Mouse (Mus musculus): ENCODE measurements around the gene Chrdl1. TPM values are rescaled to one million over a fixed set of nuclear protein-coding genes. Genes with fewer than 3 reads are reported as not detected.

The Chrdl1 gene
- total RNA-seq (2014; fragmentation: Nextera tagmentation) (not detected in 2 replicates), total RNA-seq (2017) (0.05 TPM in 1 of 2 replicates, not detected in the other), polyA plus RNA-seq (2012) (not detected in 2 replicates)

DNA sequence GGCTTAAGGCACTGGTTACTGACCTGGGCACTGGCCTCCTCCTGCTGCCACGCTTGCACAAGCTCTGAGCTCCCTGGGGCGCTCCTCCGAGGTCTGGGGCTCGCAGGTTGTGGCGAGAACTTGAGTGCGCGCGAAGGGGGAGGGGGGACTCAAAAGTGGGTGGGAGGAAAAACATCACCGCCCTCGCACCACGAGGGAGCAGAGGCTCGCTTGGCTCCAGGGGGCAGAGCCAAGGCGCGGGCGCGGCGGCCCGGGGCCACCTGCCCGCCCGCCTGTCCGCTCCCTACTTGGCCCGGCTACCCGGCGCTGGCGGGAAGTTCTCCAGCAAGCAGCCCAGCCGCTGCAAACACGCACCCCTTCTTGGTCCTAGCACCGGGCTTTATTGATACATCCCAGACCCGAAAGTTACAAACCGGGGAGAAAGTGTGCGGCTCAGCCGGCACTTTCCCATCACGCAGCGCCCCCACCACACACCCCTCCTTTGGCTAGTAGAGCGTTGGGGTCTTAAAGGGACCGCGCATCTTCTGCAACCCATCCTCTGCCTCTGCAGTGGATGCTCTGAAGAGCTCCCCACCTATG lies at the start of gene Chrdl1:
TSS of gene Chrdl1 (minus strand) at position 472 of the 579 bp plus-strand sequence.
- Histone ChIP-seq H3K27me3 (ENCODE audit: insufficient read depth, low read length) (peaks cover 3% of the 10 kb centered on the region; the same call in 1 of the 2 replicates), H3K9me3 (replicated peaks) (no peaks in the 10 kb centered on the region), H3K4me3 (ENCODE audit: low read depth, low read length) (no peak within 1 kb of the TSS), H3K4me1 (ENCODE audit: insufficient read depth, low read depth, low read length) (no peaks in the 10 kb centered on the region), H3K36me3 (replicated peaks) (no peaks in the 10 kb centered on the region)
- TF ChIP-seq GATA2 (IDR thresholded peaks at IDR 0.05; ENCODE audit: borderline replicate concordance, low read depth, low read length) (no peak), TAL1 (conservative IDR thresholded peaks at IDR 0.05; ENCODE audit: low read depth, low read length) (no peak), POLR2AphosphoS5 (IDR thresholded peaks at IDR 0.05; ENCODE audit: insufficient replicate concordance, low read depth, low read length) (no peak), CTCF (IDR thresholded peaks at IDR 0.05; ENCODE audit: low read depth, low read length) (no peak)
- ATAC-seq (ENCODE audit: extremely low read depth, insufficient number of reproducible peaks, low FRiP score, poor library complexity, severe bottlenecking) (no peak), DNase-seq (ENCODE audit: low spot score) (no peak)

DNA sequence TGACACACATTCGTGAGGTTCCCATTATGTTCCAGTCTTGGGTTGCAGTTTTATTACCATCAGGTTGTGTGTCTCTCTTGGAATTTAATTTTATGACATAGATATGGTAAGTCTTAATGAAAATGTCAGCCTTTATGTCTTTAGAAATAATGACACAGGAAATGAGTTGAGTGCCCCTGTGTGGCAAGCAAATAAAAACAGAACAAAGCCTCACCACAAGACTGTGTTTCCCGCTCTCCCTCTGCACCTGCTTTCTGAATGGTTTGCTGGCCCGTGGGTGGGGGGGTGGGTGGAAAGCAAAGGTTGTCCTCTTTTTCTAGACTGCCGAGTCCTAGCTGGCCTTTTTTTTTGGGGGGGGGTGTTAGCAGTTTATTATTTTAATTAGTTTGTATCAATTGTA lies 48.6 kb upstream of the Chrdl1 start:
- no peaks in the 10 kb centered on the region for H3K36me3 ChIP-seq (replicated peaks)
- TF ChIP-seq CTCF (IDR thresholded peaks at IDR 0.05; ENCODE audit: low read depth, low read length) (no peak), POLR2AphosphoS5 (IDR thresholded peaks at IDR 0.05; ENCODE audit: insufficient replicate concordance, low read depth, low read length) (no peak), GATA2 (IDR thresholded peaks at IDR 0.05; ENCODE audit: borderline replicate concordance, low read depth, low read length) (no peak), GATA1 (IDR thresholded peaks at IDR 0.05; ENCODE audit: borderline replicate concordance, low read length) (no peak), TAL1 (conservative IDR thresholded peaks at IDR 0.05; ENCODE audit: low read depth, low read length) (no peak)
- ATAC-seq (ENCODE audit: extremely low read depth, insufficient number of reproducible peaks, low FRiP score, poor library complexity, severe bottlenecking): no peak
- H3K4me1 ChIP-seq (ENCODE audit: insufficient read depth, low read depth, low read length): no peaks in the 10 kb centered on the region
- DNase-seq (ENCODE audit: low spot score): no peak
- no peaks in the 10 kb centered on the region for H3K27me3 ChIP-seq (ENCODE audit: insufficient read depth, low read length)
- H3K4me3 ChIP-seq (ENCODE audit: low read depth, low read length): no peak overlapping the region
- H3K9me3 ChIP-seq (replicated peaks): no peaks in the 10 kb centered on the region

DNA sequence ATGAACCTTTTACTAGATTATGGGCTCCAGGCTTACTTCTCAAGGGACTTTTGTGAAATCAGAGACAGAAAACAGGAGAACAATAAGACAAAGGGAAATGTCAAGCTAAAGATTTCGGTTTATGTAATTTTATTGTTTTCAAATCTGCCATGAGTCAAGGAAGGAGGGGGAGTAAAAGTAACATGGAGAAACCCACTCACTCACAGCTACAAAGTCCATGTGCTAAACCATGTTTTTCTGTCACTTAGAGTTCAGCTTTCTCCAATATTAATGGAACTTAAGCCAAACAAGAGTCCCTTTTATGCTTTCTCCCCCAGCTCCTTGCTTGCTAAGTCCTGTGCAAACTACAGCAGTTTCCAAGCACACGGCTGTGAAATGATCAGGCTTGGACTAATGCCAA lies 10.5 kb upstream of the Chrdl1 start:
- no peaks in the 10 kb centered on the region for H3K9me3 ChIP-seq (replicated peaks)
- DNase-seq (ENCODE audit: low spot score) (no peak), ATAC-seq (ENCODE audit: extremely low read depth, insufficient number of reproducible peaks, low FRiP score, poor library complexity, severe bottlenecking) (no peak)
- no peaks in the 10 kb centered on the region for H3K4me1 ChIP-seq (ENCODE audit: insufficient read depth, low read depth, low read length)
- no peaks in the 10 kb centered on the region for H3K27me3 ChIP-seq (ENCODE audit: insufficient read depth, low read length)
- H3K4me3 ChIP-seq (ENCODE audit: low read depth, low read length): no peak overlapping the region
- no peaks in the 10 kb centered on the region for H3K36me3 ChIP-seq (replicated peaks)
- TF ChIP-seq GATA1 (IDR thresholded peaks at IDR 0.05; ENCODE audit: borderline replicate concordance, low read length) (no peak), TAL1 (conservative IDR thresholded peaks at IDR 0.05; ENCODE audit: low read depth, low read length) (no peak), CTCF (IDR thresholded peaks at IDR 0.05; ENCODE audit: low read depth, low read length) (no peak), GATA2 (IDR thresholded peaks at IDR 0.05; ENCODE audit: borderline replicate concordance, low read depth, low read length) (no peak), POLR2AphosphoS5 (IDR thresholded peaks at IDR 0.05; ENCODE audit: insufficient replicate concordance, low read depth, low read length) (no peak)

DNA sequence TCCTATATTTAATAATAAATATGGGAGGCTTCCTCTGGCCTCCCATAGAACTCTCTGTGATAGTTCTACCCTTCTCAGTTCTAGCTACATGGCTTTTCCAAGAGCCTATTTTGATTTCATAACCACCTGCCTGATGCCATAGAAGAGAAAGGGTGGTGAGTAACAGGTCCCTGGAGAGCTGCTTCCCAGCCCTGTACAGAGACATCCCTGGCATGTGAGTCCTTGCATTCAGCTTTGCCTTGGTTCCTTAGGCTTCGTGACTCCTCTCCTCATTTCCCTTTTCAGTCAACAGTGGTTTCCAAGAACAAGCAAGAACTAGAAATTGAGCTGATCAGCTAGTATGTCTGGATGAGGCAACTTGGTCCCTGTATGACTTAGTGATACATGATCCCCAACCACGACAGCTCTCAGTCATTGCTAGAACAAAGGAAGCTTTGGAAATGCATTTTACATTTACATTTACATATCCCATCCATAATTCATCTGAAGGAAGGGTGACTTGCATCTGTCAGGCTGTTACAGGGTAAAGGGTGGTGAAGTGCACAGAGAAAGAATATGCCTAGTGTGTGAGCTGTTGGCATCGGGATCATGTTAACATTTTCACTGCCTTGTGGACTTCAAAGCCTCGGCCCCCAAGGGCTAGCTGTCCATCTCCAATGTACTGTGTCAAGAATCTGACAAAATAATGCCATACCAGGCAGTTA lies 27.7 kb downstream of the Chrdl1 start:
- H3K27me3 ChIP-seq (ENCODE audit: insufficient read depth, low read length): no peaks in the 10 kb centered on the region
- H3K9me3 ChIP-seq (replicated peaks): no peaks in the 10 kb centered on the region
- ATAC-seq (ENCODE audit: extremely low read depth, insufficient number of reproducible peaks, low FRiP score, poor library complexity, severe bottlenecking) (no peak), DNase-seq (ENCODE audit: low spot score) (no peak)
- no peaks in the 10 kb centered on the region for H3K36me3 ChIP-seq (replicated peaks)
- no peaks in the 10 kb centered on the region for H3K4me1 ChIP-seq (ENCODE audit: insufficient read depth, low read depth, low read length)
- no peak for TF ChIP-seq TAL1 (conservative IDR thresholded peaks at IDR 0.05; ENCODE audit: low read depth, low read length)
- TF ChIP-seq POLR2AphosphoS5 (IDR thresholded peaks at IDR 0.05; ENCODE audit: insufficient replicate concordance, low read depth, low read length): no peak
- no peak for TF ChIP-seq GATA1 (IDR thresholded peaks at IDR 0.05; ENCODE audit: borderline replicate concordance, low read length)
- no peak for TF ChIP-seq CTCF (IDR thresholded peaks at IDR 0.05; ENCODE audit: low read depth, low read length)
- no peak for TF ChIP-seq GATA2 (IDR thresholded peaks at IDR 0.05; ENCODE audit: borderline replicate concordance, low read depth, low read length)
- H3K4me3 ChIP-seq (ENCODE audit: low read depth, low read length): no peak overlapping the region

DNA sequence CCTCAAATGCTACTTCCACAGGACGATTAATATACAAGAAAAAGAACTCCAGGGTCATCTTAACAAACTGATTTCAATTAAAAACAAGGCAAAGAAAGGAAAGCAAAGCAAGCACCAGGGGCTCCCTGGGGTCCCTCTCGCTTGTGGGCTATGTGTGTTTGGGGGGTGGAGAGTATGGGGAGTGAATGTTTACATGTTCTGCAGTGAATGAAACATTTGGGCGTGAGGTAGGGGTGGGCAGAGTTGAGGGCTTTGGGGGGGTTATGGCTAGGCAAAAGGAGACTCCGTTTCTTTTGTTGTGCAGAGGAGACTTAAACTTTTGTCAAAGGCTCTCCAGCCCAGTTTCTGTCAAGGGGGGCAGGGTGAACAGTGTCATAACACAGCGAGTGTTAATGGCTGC lies 46.8 kb downstream of the Chrdl1 start:
- Histone ChIP-seq H3K4me1 (ENCODE audit: insufficient read depth, low read depth, low read length) (no peaks in the 10 kb centered on the region), H3K27me3 (ENCODE audit: insufficient read depth, low read length) (no peaks in the 10 kb centered on the region), H3K4me3 (ENCODE audit: low read depth, low read length) (no peak overlapping the region), H3K36me3 (replicated peaks) (no peaks in the 10 kb centered on the region), H3K9me3 (replicated peaks) (no peaks in the 10 kb centered on the region)
- DNase-seq (ENCODE audit: low spot score) (no peak), ATAC-seq (ENCODE audit: extremely low read depth, insufficient number of reproducible peaks, low FRiP score, poor library complexity, severe bottlenecking) (no peak)
- no peak for TF ChIP-seq GATA2 (IDR thresholded peaks at IDR 0.05; ENCODE audit: borderline replicate concordance, low read depth, low read length)
- TF ChIP-seq TAL1 (conservative IDR thresholded peaks at IDR 0.05; ENCODE audit: low read depth, low read length): no peak
- no peak for TF ChIP-seq POLR2AphosphoS5 (IDR thresholded peaks at IDR 0.05; ENCODE audit: insufficient replicate concordance, low read depth, low read length)
- TF ChIP-seq GATA1 (IDR thresholded peaks at IDR 0.05; ENCODE audit: borderline replicate concordance, low read length): no peak
- no peak for TF ChIP-seq CTCF (IDR thresholded peaks at IDR 0.05; ENCODE audit: low read depth, low read length)

DNA sequence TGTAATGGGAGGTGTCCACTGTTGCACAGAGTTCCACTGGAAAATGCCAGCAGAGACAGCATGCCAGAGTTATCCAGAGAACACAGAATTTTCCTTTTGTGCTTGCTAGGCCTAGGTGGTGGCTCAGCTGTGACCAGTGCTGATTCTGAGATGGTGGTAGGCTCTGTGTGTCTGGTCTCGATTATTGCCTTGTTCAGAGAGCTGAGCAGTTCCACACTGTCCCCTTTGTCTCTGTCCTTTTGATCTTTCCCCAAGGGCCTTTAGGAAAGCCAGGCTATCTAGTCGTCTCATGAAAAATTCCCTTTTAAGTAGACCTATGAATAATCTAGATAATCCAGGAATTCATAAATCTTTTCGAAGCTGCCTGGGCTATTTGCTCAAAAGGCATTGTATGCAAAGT lies 47.3 kb downstream of the Chrdl1 start:
- Histone ChIP-seq H3K36me3 (replicated peaks) (no peaks in the 10 kb centered on the region), H3K4me3 (ENCODE audit: low read depth, low read length) (no peak overlapping the region), H3K4me1 (ENCODE audit: insufficient read depth, low read depth, low read length) (no peaks in the 10 kb centered on the region), H3K27me3 (ENCODE audit: insufficient read depth, low read length) (no peaks in the 10 kb centered on the region), H3K9me3 (replicated peaks) (no peaks in the 10 kb centered on the region)
- TF ChIP-seq GATA2 (IDR thresholded peaks at IDR 0.05; ENCODE audit: borderline replicate concordance, low read depth, low read length): no peak
- no peak for TF ChIP-seq GATA1 (IDR thresholded peaks at IDR 0.05; ENCODE audit: borderline replicate concordance, low read length)
- no peak for TF ChIP-seq POLR2AphosphoS5 (IDR thresholded peaks at IDR 0.05; ENCODE audit: insufficient replicate concordance, low read depth, low read length)
- no peak for TF ChIP-seq TAL1 (conservative IDR thresholded peaks at IDR 0.05; ENCODE audit: low read depth, low read length)
- TF ChIP-seq CTCF (IDR thresholded peaks at IDR 0.05; ENCODE audit: low read depth, low read length): no peak
- DNase-seq (ENCODE audit: low spot score): no peak
- ATAC-seq (ENCODE audit: extremely low read depth, insufficient number of reproducible peaks, low FRiP score, poor library complexity, severe bottlenecking): no peak

All from G1E (cell line).